Mouse (Mus musculus) embryonic facial prominence, embryonic 15.5 days (tissue): ENCODE results near the gene Acbd4. TPM values are rescaled to one million over a fixed set of nuclear protein-coding genes. Genes with fewer than 3 reads are reported as not detected.
A peak's percentile ranks its signal among the peaks of the same experiment; 100 is the strongest.

Source experiments
- ATAC-seq: fragments of 200-750 bp; cut with Nextera tagmentation; 2 replicates; pipeline ENCODE4 v1.8.0; 2017; ENCODE audit warnings: low read depth, moderate TSS enrichment; ENCODE audit not compliant: insufficient number of reproducible peaks, low FRiP score, low TSS enrichment
- H3K27ac ChIP-seq: fragments of 300-500 bp; sonication (generic); replicated peaks from 2 replicates; pipeline ENCODE4 v1.5.1; 2015; ENCODE audit warnings: mild to moderate bottlenecking, inconsistent platforms
- H3K27me3 ChIP-seq: fragments of 300-500 bp; sonication (generic); 2 replicates; pipeline ENCODE4 v1.6.1; 2015; ENCODE audit warnings: inconsistent platforms
- H3K36me3 ChIP-seq: fragments of 300-500 bp; sonication (generic); 2 replicates; pipeline ENCODE4 v1.6.1; 2015; ENCODE audit warnings: mild to moderate bottlenecking, inconsistent platforms
- H3K4me1 ChIP-seq: fragments of 300-500 bp; sonication (generic); 2 replicates; pipeline ENCODE4 v1.6.1; 2015; ENCODE audit warnings: inconsistent platforms
- H3K4me2 ChIP-seq: fragments of 300-500 bp; sonication (generic); replicated peaks from 2 replicates; pipeline ENCODE4 v1.6.1; 2015; ENCODE audit warnings: mild to moderate bottlenecking, inconsistent platforms
- H3K4me3 ChIP-seq: fragments of 300-500 bp; sonication (generic); replicated peaks from 2 replicates; pipeline ENCODE4 v1.5.1; 2015; ENCODE audit warnings: mild to moderate bottlenecking, inconsistent platforms
- H3K9ac ChIP-seq: fragments of 300-500 bp; sonication (generic); 2 replicates; pipeline ENCODE4 v1.6.1; 2015; ENCODE audit warnings: inconsistent platforms
- H3K9me3 ChIP-seq: fragments of 300-500 bp; sonication (generic); replicated peaks from 2 replicates; pipeline ENCODE4 v1.6.1; 2016; ENCODE audit warnings: inconsistent platforms
- WGBS: fragments of 180-500 bp; shearing (Covaris S2); methylation state at CpG from one replicate; pipeline ENCODE4 v1.1.7; 2015; 5-methylcytosine and 5-hydroxymethylcytosine counted together
- polyA plus RNA-seq: library from polyadenylated mRNA; unstranded; fragments of >200 nt; fragmentation: Nextera tagmentation; extraction: Ambion mirVana; gene quantifications from 2 replicates; pipeline ENCODE4 v1.2.1, GENCODE M21; 2015

Gene Acbd4
- polyA plus RNA-seq, 1 experiment from 2014 or later, result 23.4 TPM

DNA sequence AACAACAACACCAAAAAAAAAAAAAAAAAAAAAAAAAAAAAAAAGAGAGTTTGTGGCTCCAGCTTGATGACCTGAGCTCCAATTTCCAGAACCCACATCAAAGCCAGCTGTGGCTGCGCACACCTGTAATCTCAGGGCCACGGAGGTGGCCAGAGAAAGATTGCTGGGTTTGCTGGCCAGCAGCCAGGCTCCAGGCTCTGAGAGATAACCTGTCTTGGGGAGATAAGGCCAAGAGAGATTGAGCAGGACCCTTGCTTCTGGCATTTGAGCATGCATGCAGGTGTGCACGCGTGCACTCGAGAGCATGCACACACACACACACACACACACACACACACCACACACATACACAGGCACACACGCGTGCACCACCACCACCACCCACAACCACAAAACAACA is 8.2 kb upstream of the Acbd4 start:
- H3K4me1 ChIP-seq, result peaks cover 22% of the 10 kb centered on the region
- ATAC-seq, result no peak
- H3K4me3 ChIP-seq, result no peak overlapping the region
- no peaks in the 10 kb centered on the region for H3K27me3 ChIP-seq
- H3K27ac ChIP-seq, result no peak overlapping the region
- H3K9me3 ChIP-seq, result no peaks in the 10 kb centered on the region
- H3K36me3 ChIP-seq, result no peaks in the 10 kb centered on the region
- no peak overlapping the region for H3K4me2 ChIP-seq
- H3K9ac ChIP-seq, result no peak overlapping the region
- WGBS, result 88% methylated on average over 7 of the region's 7 CpGs

DNA sequence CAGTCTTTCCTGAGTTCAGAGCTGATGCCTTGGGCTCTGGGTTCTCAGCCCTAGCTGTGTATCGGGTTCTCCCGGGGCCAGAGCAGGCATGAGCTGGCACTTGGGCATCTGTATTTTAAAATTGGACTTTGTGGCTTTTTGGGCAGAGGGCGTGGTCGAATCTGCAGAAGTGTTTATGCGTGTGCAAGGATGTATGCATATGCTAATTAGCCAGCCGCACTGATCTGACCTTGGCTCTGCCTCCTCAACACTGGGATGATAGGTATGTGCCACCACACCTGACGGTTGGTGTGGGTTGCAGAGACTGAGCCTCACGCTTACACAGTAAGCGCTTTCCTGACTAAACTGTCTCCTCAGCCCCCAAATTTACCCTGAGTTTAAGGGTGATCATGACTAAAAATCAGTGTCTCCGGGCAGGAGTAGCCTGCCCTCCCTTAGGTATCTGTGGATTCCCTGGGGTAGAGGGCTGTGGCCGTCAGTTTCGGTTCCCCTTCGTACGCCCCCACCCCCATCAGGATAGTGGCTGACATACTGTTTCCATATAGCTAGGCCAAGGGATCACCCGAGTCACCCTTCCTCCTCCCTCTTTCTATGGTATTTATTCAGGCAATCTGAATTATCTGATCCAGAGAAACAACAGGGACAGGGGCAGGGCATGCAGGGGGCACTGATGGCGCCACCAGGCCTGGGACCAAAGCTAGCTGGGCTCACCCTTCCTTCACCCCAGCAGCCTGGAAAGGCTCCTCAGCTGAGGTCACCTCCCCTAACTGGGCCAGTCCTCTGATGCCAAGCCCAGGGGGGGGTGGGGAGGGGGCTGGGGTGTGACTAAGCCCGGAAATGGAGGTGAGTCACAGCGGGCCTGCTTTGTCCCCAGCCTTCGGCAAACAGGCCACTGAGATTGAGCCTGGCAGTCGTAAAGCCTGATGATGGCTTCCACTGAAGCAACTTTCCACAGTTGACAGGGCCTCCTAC is 7.3 kb upstream of the Acbd4 start:
- Histone ChIP-seq H3K9ac (no peak overlapping the region), H3K9me3 (no peaks in the 10 kb centered on the region), H3K27me3 (no peaks in the 10 kb centered on the region), H3K4me3 (no peak overlapping the region), H3K27ac (no peak overlapping the region), H3K4me1 (peaks cover 25% of the 10 kb centered on the region), H3K4me2 (no peak overlapping the region), H3K36me3 (no peaks in the 10 kb centered on the region)
- ATAC-seq, result no peak
- WGBS, result 66% methylated on average over 20 of the region's 20 CpGs

DNA sequence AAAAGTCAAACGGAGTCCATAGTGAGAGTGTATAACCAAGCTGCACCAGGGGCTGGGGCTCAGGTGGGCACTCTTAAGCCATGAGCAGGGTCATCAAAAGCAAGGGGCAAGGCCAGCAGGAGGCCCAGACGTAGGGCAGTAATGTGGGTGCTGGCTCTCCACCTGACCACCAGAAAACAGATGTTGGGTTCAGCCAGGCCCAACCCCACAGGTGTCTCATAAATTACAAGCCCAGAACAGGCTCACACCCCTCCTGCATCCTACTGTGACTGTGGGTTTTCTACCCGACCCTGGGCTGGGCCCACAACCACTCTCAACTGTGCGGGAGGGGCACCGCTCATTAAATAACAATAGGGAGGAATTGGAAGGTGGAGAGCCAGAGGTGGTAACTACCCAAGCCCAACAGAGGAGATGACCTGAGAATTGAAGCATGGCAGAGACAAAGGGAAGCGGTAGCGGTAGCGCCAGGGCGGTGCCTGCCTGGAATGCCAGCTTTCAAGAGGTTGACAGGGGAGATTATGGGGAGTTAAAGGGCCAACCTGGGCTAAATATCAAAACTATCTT is 6.3 kb upstream of the Acbd4 start:
- Histone ChIP-seq H3K4me1 (peaks cover 29% of the 10 kb centered on the region), H3K4me2 (no peak overlapping the region), H3K4me3 (no peak overlapping the region), H3K9me3 (no peaks in the 10 kb centered on the region), H3K27ac (no peak overlapping the region), H3K27me3 (peaks cover 5% of the 10 kb centered on the region; the same call in 1 of the 2 replicates), H3K36me3 (no peaks in the 10 kb centered on the region), H3K9ac (no peak overlapping the region)
- ATAC-seq, result no peak
- 72% methylated on average over 9 of the region's 9 CpGs for WGBS

DNA sequence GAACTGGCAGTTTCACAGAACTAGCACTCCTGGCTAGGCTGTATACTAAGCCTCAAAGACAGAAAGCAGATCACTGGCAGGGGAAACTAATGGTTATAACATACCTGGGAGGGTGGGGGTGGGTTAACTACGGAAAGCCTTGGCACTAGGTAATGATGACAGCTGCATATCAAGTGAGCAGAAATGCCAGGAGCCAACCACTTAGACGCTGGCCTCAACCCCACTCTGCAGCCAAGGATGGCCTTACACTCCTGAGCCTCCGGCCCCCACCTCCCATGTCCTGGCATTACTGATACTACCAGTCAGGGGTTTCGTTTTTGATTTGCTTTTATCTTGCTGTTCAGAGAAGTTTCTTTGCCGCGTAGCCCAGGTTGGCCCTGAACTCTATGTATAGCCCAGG is 5.7 kb upstream of the Acbd4 start:
- WGBS, result 91% methylated on average over 6 of the region's 6 CpGs
- H3K27me3 ChIP-seq, result peaks cover 9% of the 10 kb centered on the region; the same call in 1 of the 2 replicates
- H3K36me3 ChIP-seq, result no peaks in the 10 kb centered on the region
- no peak overlapping the region for H3K9ac ChIP-seq
- H3K4me2 ChIP-seq, result no peak overlapping the region
- H3K9me3 ChIP-seq, result no peaks in the 10 kb centered on the region
- no peak overlapping the region for H3K27ac ChIP-seq
- peaks cover 33% of the 10 kb centered on the region for H3K4me1 ChIP-seq
- no peak overlapping the region for H3K4me3 ChIP-seq
- no peak for ATAC-seq

DNA sequence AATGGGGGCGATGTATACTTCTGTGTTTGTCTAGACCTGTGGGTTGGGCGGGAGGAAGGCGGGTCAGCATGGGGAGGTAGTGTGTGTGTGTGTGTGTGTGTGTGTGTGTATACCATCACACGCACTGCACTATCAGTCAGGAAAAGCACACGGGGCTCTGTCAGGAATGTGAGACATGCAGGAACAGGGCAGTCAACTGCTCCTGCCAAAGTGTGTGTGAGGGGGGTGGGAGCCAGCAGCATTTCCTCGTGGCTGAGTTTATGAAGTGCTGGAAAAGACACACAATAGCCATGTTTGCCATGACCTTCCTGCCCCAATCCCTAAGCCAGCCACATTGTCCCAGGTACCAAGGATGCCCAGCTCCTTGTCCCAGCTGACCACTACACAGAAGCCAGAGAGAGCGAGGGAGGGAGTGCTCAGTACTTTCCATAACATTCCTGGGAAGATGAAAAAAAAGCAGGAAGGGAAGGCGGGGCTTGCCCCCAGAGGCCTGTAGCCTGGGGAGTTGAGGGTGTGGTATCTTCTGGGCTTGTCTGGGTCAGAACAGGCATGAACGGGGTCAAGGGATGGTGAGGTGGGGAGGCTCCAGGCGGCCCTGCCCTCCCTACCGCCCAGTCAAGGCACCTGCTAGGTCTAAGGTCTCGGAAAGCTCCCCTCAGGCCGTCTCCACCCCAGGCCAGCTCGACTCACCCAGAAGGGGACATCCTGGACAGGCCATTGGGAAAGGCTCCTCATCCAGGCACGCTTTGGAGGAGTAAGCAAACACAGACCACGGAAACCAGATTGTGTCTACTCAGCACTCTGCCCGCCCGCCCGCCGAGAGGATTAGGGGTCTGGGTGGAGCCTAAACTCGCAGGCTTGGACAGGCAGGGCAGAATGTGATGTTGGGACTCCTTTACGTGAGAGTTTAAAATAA is 4.2 kb upstream of the Acbd4 start:
- Histone ChIP-seq H3K36me3 (no peaks in the 10 kb centered on the region), H3K4me2 (peak overlapping the region; percentile 37), H3K4me1 (peaks cover 46% of the 10 kb centered on the region), H3K27ac (peak overlapping the region; percentile 78), H3K9me3 (no peaks in the 10 kb centered on the region), H3K9ac (no peak overlapping the region), H3K27me3 (peaks cover 13% of the 10 kb centered on the region), H3K4me3 (peak overlapping the region; percentile 32)
- no peak for ATAC-seq
- WGBS, result 20% methylated on average over 22 of the region's 22 CpGs

DNA sequence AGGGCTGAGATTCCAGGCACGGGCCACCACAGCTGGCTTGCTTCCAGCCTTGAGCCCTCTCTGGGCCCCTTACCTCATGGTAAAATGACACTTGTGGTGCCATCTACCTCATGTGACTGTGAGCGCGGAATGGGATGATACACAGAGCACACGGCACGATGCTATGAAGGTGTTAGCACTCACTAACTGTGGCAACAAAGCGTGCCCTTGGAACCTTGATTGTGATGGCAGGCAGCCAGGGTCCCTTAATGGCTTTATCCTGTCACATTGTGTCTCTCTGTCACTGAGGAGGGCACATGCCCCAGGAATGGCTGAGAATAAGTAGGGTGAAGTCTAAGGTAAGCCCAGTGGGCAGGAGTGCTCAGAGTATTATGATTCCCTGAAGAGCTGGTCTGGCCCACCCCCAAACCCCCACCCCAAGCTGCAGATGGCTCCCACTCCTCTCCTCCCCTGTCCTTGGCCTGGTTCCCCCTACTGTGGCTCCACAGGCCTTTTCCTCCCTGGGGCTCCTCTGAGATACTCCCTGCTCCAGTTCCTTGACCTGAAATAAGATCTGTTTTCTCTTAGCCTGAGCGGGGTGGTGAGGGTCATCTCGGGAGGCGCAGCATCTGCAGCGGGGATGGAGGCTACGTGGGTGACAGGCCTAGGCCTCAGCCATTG is 2.8 kb upstream of the Acbd4 start:
- H3K27ac ChIP-seq, result no peak overlapping the region
- WGBS, result 59% methylated on average over 11 of the region's 11 CpGs
- no peaks in the 10 kb centered on the region for H3K36me3 ChIP-seq
- H3K9ac ChIP-seq, result no peak overlapping the region
- no peak for ATAC-seq
- no peak overlapping the region for H3K4me3 ChIP-seq
- H3K9me3 ChIP-seq, result no peaks in the 10 kb centered on the region
- peaks cover 13% of the 10 kb centered on the region for H3K27me3 ChIP-seq
- no peak overlapping the region for H3K4me2 ChIP-seq
- peaks cover 58% of the 10 kb centered on the region for H3K4me1 ChIP-seq

DNA sequence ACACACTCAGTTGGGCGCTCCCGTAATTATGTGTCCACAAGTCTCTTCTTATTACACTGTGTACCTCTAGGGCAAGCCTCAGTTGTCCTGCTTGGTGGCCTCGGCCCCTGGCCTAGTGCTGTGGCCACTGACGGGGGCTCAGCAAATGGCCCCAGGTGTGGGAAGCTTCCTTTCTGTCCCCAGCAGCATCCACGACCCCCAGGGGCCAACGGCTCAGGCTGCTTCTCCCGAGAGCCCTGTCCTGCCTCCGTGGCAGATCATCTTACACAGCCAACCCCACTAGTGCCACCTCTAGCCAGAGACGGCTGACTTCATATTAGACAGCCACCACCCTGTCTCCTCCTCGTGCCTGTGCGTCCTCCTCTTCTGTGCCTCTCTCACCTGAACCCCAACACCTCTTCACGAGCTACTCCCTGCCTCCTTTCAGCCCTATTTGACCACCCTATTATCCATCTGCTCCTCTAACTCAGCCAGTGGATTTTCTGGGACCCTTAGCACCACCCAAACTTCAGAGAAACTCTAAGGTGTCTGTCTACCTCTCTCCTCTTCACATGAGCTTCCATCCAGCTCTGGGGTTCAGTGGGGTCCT is 2.0 kb upstream of the Acbd4 start:
- H3K4me2 ChIP-seq, result no peak overlapping the region
- peaks cover 13% of the 10 kb centered on the region for H3K27me3 ChIP-seq
- no peak overlapping the region for H3K4me3 ChIP-seq
- ATAC-seq, result no peak
- 36% methylated on average over 12 of the region's 12 CpGs for WGBS
- H3K36me3 ChIP-seq, result no peaks in the 10 kb centered on the region
- H3K4me1 ChIP-seq, result peaks cover 56% of the 10 kb centered on the region
- no peaks in the 10 kb centered on the region for H3K9me3 ChIP-seq
- no peak overlapping the region for H3K9ac ChIP-seq
- H3K27ac ChIP-seq, result no peak overlapping the region

DNA sequence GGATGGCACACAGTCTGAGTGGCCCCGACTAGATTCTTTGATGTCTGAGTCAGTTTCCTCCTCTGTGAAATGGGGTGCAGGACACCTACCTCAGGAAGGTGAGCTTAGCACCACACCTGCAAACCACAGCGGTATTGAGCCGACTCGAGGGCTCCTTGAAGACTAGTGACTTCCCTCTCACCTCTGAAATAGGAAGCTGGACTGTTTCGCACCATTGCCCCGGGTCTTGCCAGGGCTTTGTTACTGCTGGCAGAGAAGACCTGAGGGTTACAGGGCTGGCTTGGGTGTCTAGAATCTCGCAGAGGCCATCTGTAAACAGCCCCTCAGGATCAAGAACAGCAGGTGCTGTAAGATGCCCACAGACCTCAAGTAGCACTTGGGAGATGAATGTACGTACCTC is 1.1 kb upstream of the Acbd4 start:
- no peak for ATAC-seq
- no peak overlapping the region for H3K9ac ChIP-seq
- H3K4me2 ChIP-seq, result no peak overlapping the region
- H3K27me3 ChIP-seq, result peaks cover 13% of the 10 kb centered on the region
- H3K27ac ChIP-seq, result no peak overlapping the region
- peaks cover 52% of the 10 kb centered on the region for H3K4me1 ChIP-seq
- peak overlapping the region; percentile 61; the same call in 1 of the 2 replicates for H3K4me3 ChIP-seq
- no peaks in the 10 kb centered on the region for H3K36me3 ChIP-seq
- H3K9me3 ChIP-seq, result no peaks in the 10 kb centered on the region
- WGBS, result 73% methylated on average over 8 of the region's 8 CpGs

DNA sequence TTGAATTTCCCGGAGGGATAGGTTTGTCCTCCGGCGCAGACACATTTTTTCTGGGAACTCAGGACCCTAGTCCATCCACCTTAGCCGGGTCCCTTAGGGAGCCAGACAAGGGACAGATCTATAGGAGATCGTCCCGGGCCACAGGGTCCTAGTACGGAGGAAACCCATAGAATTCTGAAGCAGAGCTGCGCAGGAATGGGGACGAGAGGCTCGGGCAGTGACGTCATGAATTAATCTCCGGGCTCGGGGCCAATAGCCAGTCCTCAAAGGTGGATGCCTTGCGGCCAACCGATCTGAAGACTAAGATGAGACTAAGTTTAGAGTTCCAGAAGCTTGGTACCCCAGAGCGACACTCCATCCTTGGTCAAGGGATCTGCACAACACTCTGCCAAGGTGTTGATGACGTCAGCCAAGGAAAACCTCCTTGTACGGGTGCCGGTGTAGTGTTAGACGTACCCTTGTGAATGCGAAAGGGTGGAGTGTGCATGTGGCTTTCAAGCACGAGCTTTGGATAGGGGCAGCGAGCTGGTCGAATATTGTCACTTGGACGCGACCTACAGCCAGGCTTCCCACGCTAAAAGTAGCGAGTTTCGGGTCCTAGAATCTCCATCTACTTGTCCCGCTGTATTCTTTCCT is 502 bp downstream of the Acbd4 start:
- no peak for ATAC-seq
- H3K4me1 ChIP-seq, result peaks cover 47% of the 10 kb centered on the region
- peak overlapping the region; percentile 61 for H3K4me3 ChIP-seq
- peak overlapping the region; percentile 39; the same call in 1 of the 2 replicates for H3K9ac ChIP-seq
- no peaks in the 10 kb centered on the region for H3K36me3 ChIP-seq
- no peaks in the 10 kb centered on the region for H3K9me3 ChIP-seq
- peak overlapping the region; percentile 92 for H3K4me2 ChIP-seq
- H3K27ac ChIP-seq, result no peak overlapping the region; the same call in 1 of the 2 replicates
- 2% methylated on average over 30 of the region's 30 CpGs for WGBS
- peaks cover 13% of the 10 kb centered on the region for H3K27me3 ChIP-seq
